Mouse (Mus musculus): ENCODE results near the gene Nol3. TPM values are rescaled to one million over a fixed set of nuclear protein-coding genes. Genes with fewer than 3 reads are reported as not detected.

The Nol3 gene
- polyA plus RNA-seq, 1 experiment: 71.2 TPM

DNA sequence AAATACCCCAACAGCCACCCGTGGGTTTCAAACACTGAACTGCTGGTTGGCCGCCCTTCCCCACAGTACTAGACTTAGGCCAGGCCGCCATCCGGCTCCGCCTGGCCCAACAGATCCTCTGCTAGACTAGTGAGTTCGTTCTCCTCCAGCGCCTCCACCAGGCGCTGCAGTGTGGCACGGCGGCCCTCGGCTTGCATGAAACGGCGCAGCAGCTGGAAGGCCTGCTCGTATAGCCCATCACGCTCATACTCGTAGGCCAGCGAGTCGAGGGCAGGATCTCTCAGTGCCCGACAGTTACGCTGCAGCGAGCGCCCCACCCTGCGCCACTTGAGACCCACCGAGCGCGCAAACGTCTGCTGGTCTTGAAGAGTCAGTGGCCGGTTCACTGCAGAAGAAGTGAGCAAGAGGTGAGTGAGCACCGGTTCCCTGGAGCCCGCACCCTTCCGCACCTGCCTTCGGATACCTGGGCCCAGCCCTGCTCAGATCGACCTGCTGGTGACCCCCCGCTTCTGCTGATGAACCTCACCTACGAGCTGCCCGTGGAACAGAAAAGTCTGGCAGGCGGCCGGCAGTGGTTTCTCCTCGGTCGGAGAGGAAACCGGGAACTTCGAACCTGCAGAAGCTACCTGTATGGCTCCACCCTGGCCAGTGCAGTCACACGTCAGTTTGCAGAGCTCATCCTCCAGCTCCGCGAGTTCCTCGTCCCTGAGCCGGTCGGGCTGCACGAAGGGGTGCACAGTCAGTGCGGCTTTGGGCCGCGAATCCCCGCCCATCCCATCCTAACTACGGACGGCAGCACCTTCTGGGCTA lies 16.8 kb upstream of the Nol3 start:
- Histone ChIP-seq H3K4me3 (ENCODE audit: insufficient read depth, low read depth, low read length) (peak overlapping the region; percentile 34; the same call in 1 of the 2 replicates), H3K27ac (replicated peaks; ENCODE audit: low read depth, low read length) (no peak overlapping the region), H3K4me1 (ENCODE audit: control insufficient read depth, insufficient read depth, insufficient read length, low read length) (no peaks in the 10 kb centered on the region; the same call in 1 of the 2 replicates)

GRCm38 (mm10) chr8:105259721-105260320 lies 16.1 kb upstream of the Nol3 start:
- no peaks in the 10 kb centered on the region; the same call in 1 of the 2 replicates for H3K4me1 ChIP-seq (ENCODE audit: control insufficient read depth, insufficient read depth, insufficient read length, low read length)
- H3K27ac ChIP-seq (replicated peaks; ENCODE audit: low read depth, low read length): no peak overlapping the region
- peak overlapping the region; percentile 34 for H3K4me3 ChIP-seq (ENCODE audit: insufficient read depth, low read depth, low read length)

DNA sequence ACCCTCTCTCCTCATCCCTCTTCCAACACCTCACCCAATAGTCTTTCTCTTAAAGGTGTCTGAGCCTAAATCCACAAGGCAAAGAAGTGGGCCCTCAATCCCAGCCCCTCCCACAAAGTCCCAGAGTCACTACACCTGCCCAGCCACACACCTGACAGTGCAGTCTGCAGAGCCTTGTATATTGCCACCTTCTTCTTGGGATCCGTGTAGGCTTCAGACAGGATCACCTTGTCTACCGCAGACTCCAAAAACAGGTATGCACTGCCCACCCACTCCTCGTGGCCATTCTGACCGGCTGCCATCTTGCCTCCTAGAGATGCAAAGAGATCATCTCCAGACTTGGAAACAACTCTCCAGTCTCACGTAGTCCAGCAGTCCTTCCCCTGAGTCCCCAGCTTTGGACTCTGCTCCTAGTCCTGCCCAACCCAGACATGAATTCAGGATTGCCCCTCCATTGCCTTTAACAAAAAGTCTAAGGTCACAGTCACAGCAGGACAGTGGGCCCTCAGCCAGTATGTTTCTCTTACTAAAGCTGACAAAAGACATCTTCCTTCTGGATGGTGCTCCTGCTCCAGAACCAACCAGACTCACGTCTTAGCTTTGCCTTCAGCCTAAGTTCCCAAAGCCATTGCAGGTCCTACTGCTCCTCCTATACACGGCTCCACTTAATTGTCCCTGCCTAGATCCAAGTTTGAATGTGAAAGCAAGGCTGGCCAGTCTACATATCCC lies 15.4 kb upstream of the Nol3 start:
- Histone ChIP-seq H3K27ac (replicated peaks; ENCODE audit: low read depth, low read length) (no peak overlapping the region), H3K4me1 (ENCODE audit: control insufficient read depth, insufficient read depth, insufficient read length, low read length) (peaks cover 5% of the 10 kb centered on the region; the same call in 1 of the 2 replicates), H3K4me3 (ENCODE audit: insufficient read depth, low read depth, low read length) (no peak overlapping the region)

DNA sequence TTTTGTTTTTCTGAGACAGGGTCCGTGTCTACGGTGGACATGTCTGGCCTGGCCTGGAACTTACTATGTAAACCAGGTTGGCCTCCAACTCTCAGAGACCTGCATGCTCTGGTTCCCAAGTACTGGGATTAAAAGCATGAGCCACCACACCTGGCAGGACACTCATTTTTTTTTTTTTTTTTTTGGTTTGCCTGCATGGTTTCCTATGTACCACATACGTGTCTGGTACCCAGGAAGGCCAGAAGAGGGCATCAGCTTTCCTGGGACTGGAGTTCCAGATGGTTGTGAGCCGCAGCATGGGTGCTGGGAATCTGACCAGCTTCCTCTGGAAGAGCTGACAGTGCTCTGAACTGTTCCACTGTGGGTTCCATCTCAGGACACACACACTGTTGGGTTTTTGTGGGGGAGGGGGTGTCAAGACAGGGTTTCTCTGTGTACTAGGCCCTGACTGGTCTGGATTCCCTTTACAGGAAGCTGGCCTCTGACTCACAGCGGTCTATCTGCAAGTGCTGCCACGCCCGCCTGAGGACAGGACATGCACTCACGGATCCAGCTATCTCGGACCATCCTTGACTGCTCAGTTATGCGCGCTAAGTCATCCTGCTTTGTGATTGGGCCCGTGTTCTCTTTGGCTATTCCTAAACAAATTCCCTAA lies 14.5 kb upstream of the Nol3 start:
- peaks cover 5% of the 10 kb centered on the region; the same call in 1 of the 2 replicates for H3K4me1 ChIP-seq (ENCODE audit: control insufficient read depth, insufficient read depth, insufficient read length, low read length)
- no peak overlapping the region for H3K27ac ChIP-seq (replicated peaks; ENCODE audit: low read depth, low read length)
- no peak overlapping the region for H3K4me3 ChIP-seq (ENCODE audit: insufficient read depth, low read depth, low read length)

- Histone ChIP-seq H3K27ac (replicated peaks; ENCODE audit: low read depth, low read length) (no peak overlapping the region), H3K4me3 (ENCODE audit: insufficient read depth, low read depth, low read length) (peak overlapping the region; percentile 84), H3K4me1 (ENCODE audit: control insufficient read depth, insufficient read depth, insufficient read length, low read length) (peaks cover 5% of the 10 kb centered on the region; the same call in 1 of the 2 replicates)
These were observed 12.6 kb upstream of the Nol3 start for GRCm38 (mm10) chr8:105263244-105263912.

DNA sequence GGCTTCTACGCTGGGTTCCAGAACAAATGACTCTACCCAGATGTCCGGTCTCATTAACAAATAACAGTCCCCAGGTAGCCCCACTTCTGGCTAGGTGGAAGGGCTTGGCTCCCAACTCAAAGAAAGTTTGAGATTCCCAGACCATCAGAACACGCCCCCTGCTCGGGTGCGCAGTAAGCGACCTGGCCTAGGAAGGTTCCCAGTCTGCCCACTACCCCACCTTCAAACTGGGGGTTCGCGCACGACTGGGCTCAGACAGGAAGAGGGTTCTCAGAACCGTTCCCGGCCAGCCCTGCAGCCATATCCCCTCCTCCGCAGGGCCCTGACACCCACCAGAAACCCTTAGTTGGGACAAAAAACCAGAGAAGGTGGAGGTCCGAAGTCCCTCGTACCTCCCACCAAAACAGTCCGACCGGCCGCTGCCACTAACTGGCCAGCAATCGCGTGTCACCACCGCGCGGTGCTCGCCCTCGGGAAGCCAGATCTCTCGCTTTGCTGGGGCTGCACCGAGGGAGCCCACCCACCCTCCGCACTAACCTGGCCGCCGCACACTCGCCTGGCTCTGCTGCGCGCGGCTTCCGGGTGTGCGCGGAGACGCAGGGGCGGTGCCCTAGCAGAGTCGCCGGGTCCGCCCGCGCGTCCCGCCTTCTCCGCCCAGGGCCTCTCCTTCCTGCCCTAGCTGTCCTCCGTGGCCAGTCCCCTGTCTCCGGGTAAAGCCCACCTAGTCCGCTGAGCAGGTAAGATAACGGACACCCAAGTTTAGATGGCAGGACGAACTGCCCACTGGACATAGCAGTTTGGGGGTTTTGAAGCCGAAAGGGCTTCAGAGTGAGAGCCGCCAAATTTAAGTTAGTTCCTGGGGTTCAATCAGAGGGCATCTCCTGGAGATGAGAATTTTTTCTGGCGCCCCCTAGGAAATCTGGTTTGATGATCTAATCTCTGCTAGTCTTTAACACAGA lies 11.6 kb upstream of the Nol3 start, which contains the start of the genes Tradd and Fbxl8:
TSS of gene Tradd (minus strand) at position 586 of the 959 bp plus-strand sequence.
TSS of gene Fbxl8 (plus strand) at position 625 of the 959 bp plus-strand sequence.
- H3K4me3 ChIP-seq (ENCODE audit: insufficient read depth, low read depth, low read length): peak within 1 kb of the TSS; percentile 84
- peak within 1 kb of the TSS; percentile 66 for H3K27ac ChIP-seq (replicated peaks; ENCODE audit: low read depth, low read length)
- peaks cover 5% of the 10 kb centered on the region; the same call in 1 of the 2 replicates for H3K4me1 ChIP-seq (ENCODE audit: control insufficient read depth, insufficient read depth, insufficient read length, low read length)

- no peak overlapping the region for H3K27ac ChIP-seq (replicated peaks; ENCODE audit: low read depth, low read length)
- H3K4me3 ChIP-seq (ENCODE audit: insufficient read depth, low read depth, low read length): peak overlapping the region; percentile 84
These were observed 10.8 kb upstream of the Nol3 start for GRCm38 (mm10) chr8:105265128-105265527.

DNA sequence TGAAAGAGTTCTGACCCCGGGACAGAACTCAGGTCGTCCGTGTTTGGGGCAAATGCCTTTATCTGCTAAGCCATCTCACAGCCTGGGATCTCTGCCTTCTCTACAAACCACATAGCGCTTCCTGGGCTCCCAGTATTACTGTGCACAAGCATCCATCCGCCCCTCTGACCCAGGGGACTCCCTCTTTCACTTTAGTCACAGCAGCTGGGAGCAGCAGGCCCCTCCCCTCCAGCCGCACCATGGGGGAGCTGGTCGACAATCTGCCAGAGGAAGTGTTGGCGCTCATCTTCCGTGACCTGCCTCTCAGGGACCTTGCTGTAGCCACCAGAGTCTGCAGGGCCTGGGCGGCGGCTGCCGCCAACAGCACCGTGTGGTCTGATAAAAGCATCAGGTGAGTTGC lies 9.2 kb upstream of the Nol3 start:
- Histone ChIP-seq H3K4me3 (ENCODE audit: insufficient read depth, low read depth, low read length) (no peak overlapping the region), H3K27ac (replicated peaks; ENCODE audit: low read depth, low read length) (no peak overlapping the region), H3K4me1 (ENCODE audit: control insufficient read depth, insufficient read depth, insufficient read length, low read length) (peaks cover 5% of the 10 kb centered on the region; the same call in 1 of the 2 replicates)

More at GRCm38 (mm10) chr8:105265128-105265527, 10.8 kb upstream of the Nol3 start:
- H3K4me1 ChIP-seq (ENCODE audit: control insufficient read depth, insufficient read depth, insufficient read length, low read length): peaks cover 5% of the 10 kb centered on the region; the same call in 1 of the 2 replicates

- Histone ChIP-seq H3K27ac (replicated peaks; ENCODE audit: low read depth, low read length) (no peak overlapping the region), H3K4me3 (ENCODE audit: insufficient read depth, low read depth, low read length) (peak overlapping the region; percentile 64), H3K4me1 (ENCODE audit: control insufficient read depth, insufficient read depth, insufficient read length, low read length) (peaks cover 5% of the 10 kb centered on the region; the same call in 1 of the 2 replicates)
These were observed 7.4 kb upstream of the Nol3 start for GRCm38 (mm10) chr8:105268342-105269074.

DNA sequence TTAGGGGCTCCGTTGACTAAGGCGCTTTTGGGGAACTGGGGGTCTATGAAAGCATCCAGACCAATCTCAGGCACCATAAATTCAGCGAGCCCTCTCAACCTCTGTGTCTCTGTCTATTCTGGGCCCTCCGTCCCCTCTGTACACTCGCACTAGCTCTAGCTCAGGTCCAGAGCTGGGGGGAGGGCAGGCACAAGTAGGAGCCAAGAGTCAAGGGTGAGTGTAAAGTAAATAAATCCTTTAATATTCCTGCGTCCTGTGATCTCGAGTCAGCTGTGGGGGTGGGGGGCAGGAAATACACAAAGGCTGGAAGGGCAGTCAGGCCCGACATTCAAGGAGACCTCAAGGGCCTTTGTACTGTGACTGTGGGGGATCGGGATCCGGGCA lies 6.9 kb upstream of the Nol3 start:
- 0 out of 2 replicates have a peak overlapping the region, but pooled peaks have one; percentile 37 for H3K27ac ChIP-seq (replicated peaks; ENCODE audit: low read depth, low read length)
- peaks cover 5% of the 10 kb centered on the region; the same call in 1 of the 2 replicates for H3K4me1 ChIP-seq (ENCODE audit: control insufficient read depth, insufficient read depth, insufficient read length, low read length)

DNA sequence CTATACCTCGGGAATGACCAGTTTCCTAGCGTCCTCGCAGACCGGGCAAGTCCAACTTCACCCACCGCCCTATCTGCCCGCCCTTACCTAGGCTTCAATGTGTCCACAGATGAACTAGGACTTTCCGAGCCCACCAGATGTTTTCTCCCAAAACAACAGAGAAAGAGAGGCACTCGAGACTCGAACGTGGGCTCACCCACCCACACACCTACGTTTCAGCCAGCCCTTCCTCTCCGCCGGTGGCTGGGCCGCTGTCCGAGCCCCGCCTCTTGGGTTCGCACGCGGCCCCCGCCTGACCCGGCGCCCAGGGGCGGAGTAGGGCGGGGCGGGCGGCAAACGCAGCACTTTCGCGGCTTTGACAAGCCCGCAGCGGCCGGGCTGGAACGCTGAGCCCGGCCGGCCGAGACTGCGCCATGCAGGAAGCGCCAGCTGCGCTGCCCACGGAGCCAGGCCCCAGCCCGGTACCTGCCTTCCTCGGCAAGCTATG lies 6.4 kb upstream of the Nol3 start, which contains the start of gene Hsf4:
TSS of gene Hsf4 (plus strand) at position 341 of the 487 bp plus-strand sequence.
- H3K4me1 ChIP-seq (ENCODE audit: control insufficient read depth, insufficient read depth, insufficient read length, low read length): peaks cover 5% of the 10 kb centered on the region; the same call in 1 of the 2 replicates
- peak within 1 kb of the TSS; percentile 37; the same call in 1 of the 2 replicates for H3K27ac ChIP-seq (replicated peaks; ENCODE audit: low read depth, low read length)
- H3K4me3 ChIP-seq (ENCODE audit: insufficient read depth, low read depth, low read length): peak within 1 kb of the TSS; percentile 64

More for the DNA sequence above, 6.9 kb upstream of the Nol3 start:
- peak overlapping the region; percentile 64 for H3K4me3 ChIP-seq (ENCODE audit: insufficient read depth, low read depth, low read length)

DNA sequence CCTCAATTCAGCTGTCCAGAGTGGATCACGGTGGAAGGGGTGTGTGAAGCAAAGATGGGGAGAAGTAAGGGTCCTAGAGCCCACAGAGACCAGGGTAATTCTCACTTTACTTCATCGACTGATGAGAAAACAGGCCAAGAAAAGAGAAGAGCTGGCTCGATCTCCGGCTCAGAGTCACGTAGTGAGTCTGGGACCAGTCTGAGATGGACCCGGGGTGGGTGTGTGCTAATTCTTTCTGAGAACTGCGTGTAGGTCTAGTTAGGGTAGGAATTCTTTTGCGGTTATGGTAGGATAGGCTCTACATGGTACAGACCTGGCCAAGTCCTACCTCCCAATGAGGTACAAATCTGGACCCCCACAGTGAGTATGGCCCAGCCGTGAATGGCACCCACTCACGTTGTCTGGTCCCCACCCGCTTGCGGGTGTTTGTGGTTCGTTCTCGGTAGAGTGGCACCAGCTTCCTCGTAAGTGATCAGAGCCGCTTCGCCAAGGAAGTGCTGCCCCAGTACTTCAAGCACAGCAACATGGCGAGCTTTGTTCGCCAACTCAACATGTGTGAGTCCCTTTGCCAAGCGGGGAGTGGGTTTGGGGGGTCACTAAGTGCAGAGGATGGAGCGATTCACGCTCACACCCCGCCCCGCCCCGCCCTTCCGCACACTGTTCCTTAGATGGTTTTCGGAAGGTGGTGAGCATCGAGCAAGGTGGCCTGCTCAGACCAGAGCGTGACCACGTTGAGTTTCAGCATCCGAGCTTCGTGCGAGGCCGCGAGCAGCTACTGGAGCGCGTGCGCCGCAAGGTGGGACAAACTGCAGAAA lies 5.6 kb upstream of the Nol3 start:
- no peak overlapping the region for H3K27ac ChIP-seq (replicated peaks; ENCODE audit: low read depth, low read length)
- peak overlapping the region; percentile 64 for H3K4me3 ChIP-seq (ENCODE audit: insufficient read depth, low read depth, low read length)
- H3K4me1 ChIP-seq (ENCODE audit: control insufficient read depth, insufficient read depth, insufficient read length, low read length): peaks cover 2% of the 10 kb centered on the region; the same call in 1 of the 2 replicates

Measured in brown adipose tissue, adult 24 weeks (tissue).